Mouse (Mus musculus) layer of hippocampus, adult 9-11 months (tissue): ENCODE results near the gene Col9a2.
"Not testable (repeated sequence)": the region's sequence is repeated elsewhere in the genome, so short reads cannot be mapped to it uniquely, and the experiment has no call there.

Source experiments
- DNase-seq: peaks from one replicate; pipeline ENCODE4 v3.0.0; 2022

Gene Col9a2

GRCm38 (mm10) chr4:121021911-121022310 is 17.3 kb upstream of the Col9a2 start:
- DNase-seq = no peak

- no peak for DNase-seq
These were observed 15.7 kb upstream of the Col9a2 start for GRCm38 (mm10) chr4:121023464-121023863.

- peak; percentile 66 for DNase-seq
These were observed 15.2 kb upstream of the Col9a2 start for GRCm38 (mm10) chr4:121023941-121024340.

- no peak for DNase-seq
These were observed 13.5 kb upstream of the Col9a2 start for GRCm38 (mm10) chr4:121025681-121026080.

- no peak for DNase-seq
These were observed 11.0 kb upstream of the Col9a2 start for GRCm38 (mm10) chr4:121028146-121028545.

- DNase-seq = peak; percentile 47
These were observed 10.4 kb upstream of the Col9a2 start for GRCm38 (mm10) chr4:121028659-121029392.

GRCm38 (mm10) chr4:121029632-121030031 is 9.6 kb upstream of the Col9a2 start:
- no peak for DNase-seq

GRCm38 (mm10) chr4:121031440-121031839 is 7.7 kb upstream of the Col9a2 start:
- no peak for DNase-seq

- DNase-seq = no peak
These were observed 6.2 kb upstream of the Col9a2 start for GRCm38 (mm10) chr4:121033006-121033405.

GRCm38 (mm10) chr4:121040323-121040722 is 1.1 kb downstream of the Col9a2 start:
- DNase-seq = no peak

- peak; percentile 84 for DNase-seq
These were observed 1.9 kb downstream of the Col9a2 start for GRCm38 (mm10) chr4:121040897-121041671.

- no peak for DNase-seq
These were observed 3.3 kb downstream of the Col9a2 start for GRCm38 (mm10) chr4:121042472-121042871.

- DNase-seq = no peak
These were observed 3.8 kb downstream of the Col9a2 start for GRCm38 (mm10) chr4:121042946-121043345.

- no peak for DNase-seq
These were observed 12.7 kb downstream of the Col9a2 start for GRCm38 (mm10) chr4:121051863-121052262.

- peak; percentile 34 for DNase-seq
These were observed 13.5 kb downstream of the Col9a2 start for GRCm38 (mm10) chr4:121052454-121053323.

- DNase-seq = no peak
These were observed 17.2 kb downstream of the Col9a2 start for GRCm38 (mm10) chr4:121056342-121056741.

GRCm38 (mm10) chr4:121057032-121057431 is 17.8 kb downstream of the Col9a2 start:
- peak; percentile 34 for DNase-seq

- DNase-seq = not testable (repeated sequence)
These were observed 20.0 kb downstream of the Col9a2 start for GRCm38 (mm10) chr4:121059218-121059617.

GRCm38 (mm10) chr4:121065336-121065735 is 26.2 kb downstream of the Col9a2 start:
- no peak for DNase-seq

- no peak for DNase-seq
These were observed 35.1 kb downstream of the Col9a2 start for GRCm38 (mm10) chr4:121074250-121074649.

- no peak for DNase-seq
These were observed 38.9 kb downstream of the Col9a2 start for GRCm38 (mm10) chr4:121077915-121078646.

GRCm38 (mm10) chr4:121080395-121080794 is 41.2 kb downstream of the Col9a2 start:
- DNase-seq = no peak
